Comparison of ENCODE assay signal across 12 mouse cellular contexts in the genomic region with DNA sequence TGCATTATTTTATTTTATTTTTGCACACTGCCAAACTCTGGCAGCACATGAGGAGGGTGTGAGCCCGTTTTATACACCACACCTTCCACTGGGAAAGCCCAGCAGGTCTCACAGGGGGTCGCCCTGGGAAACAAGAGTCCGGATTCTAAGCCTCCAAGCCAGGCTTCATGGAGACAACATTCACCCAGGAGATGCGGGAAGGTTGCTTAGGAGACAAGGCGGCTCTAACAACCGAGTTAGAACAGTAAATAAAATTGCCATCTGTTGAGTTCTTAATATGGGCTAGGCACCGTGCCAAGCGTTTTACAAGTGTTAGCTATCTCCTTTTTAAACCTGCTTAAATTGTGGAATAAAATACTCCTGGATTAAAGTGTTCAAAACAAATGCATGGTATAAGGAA. TPM values are rescaled to one million over a fixed set of nuclear protein-coding genes. Genes with fewer than 3 reads are reported as not detected.
A peak's percentile ranks its signal among the peaks of the same experiment; 100 is the strongest.
DNase-seq lines count a peak whose midpoint lies in the region; ATAC-seq lines count a peak whose summit lies in the region.
"Had no signal": no experiment of that assay in that cellular context is flagged by ENCODE, and none has a peak within 500 bp of the region (broad histone marks: within the 10 kb centered on the region; RNA-seq: fewer than 3 reads in every experiment).

No protein-coding gene starts in this region.

- no peaks in the 10 kb centered on the region for H3K36me3 ChIP-seq in hindbrain, embryonic 14.5 days (replicated peaks; ENCODE audit: control insufficient read depth, insufficient read depth)
- no peaks in the 10 kb centered on the region for H3K36me3 ChIP-seq in hindbrain, embryonic 11.5 days (ENCODE audit: control insufficient read depth, insufficient read depth, low read length)
- no peaks in the 10 kb centered on the region for H3K36me3 ChIP-seq in forebrain, embryonic 16.5 days (ENCODE audit: control insufficient read depth, insufficient read depth)
- H3K36me3 ChIP-seq: liver, embryonic 15.5 days had no signal

- H3K27ac ChIP-seq in hindbrain, embryonic 14.5 days = no peak overlapping the region
- H3K27ac ChIP-seq in hindbrain, embryonic 11.5 days (ENCODE audit: low read depth, low read length) = no peak overlapping the region
- H3K27ac ChIP-seq in forebrain, embryonic 16.5 days (ENCODE audit: low read length) = peak overlapping the region; percentile 70
- H3K27ac ChIP-seq: liver, embryonic 15.5 days had no signal

- ATAC-seq in hindbrain, embryonic 14.5 days (ENCODE audit: low FRiP score) = no peak
- no peak for ATAC-seq in hindbrain, embryonic 11.5 days (ENCODE audit: low FRiP score)
- peak; percentile 60 for ATAC-seq in forebrain, embryonic 16.5 days

- DNase-seq in hindbrain, embryonic 14.5 days (ENCODE audit: low spot score) = peak; percentile 40
- DNase-seq in hindbrain, embryonic 11.5 days (ENCODE audit: low spot score) = no peak
- peak; percentile 66 for DNase-seq in layer of hippocampus, adult 9-10 months (ENCODE audit: low spot score)
- peak; percentile 76 to 83 for DNase-seq in right cerebral cortex, adult 2 months (ENCODE audit: low spot score in 2 of 2)
- DNase-seq in kidney, adult 9 months = no peak
- DNase-seq in c-Kit-positive CD71-positive TER-119-positive erythroid progenitor cells, embryonic 14.5 days (ENCODE audit: low spot score) = no peak
- no peak for DNase-seq in kidney, postnatal 4 days
- DNase-seq: heart, adult 11 months had no signal

- no peak overlapping the region for H3K9ac ChIP-seq in hindbrain, embryonic 14.5 days
- H3K9ac ChIP-seq in hindbrain, embryonic 11.5 days (ENCODE audit: low read depth, low read length) = no peak overlapping the region
- H3K9ac ChIP-seq in forebrain, embryonic 16.5 days (replicated peaks; ENCODE audit: low read depth, low read length) = no peak overlapping the region
- H3K9ac ChIP-seq: liver, embryonic 15.5 days had no signal

- no peaks in the 10 kb centered on the region for H3K27me3 ChIP-seq in hindbrain, embryonic 14.5 days (ENCODE audit: control insufficient read depth, insufficient read depth, low read length)
- H3K27me3 ChIP-seq in hindbrain, embryonic 11.5 days (ENCODE audit: control insufficient read depth, insufficient read depth, low read length) = no peaks in the 10 kb centered on the region
- H3K27me3 ChIP-seq in forebrain, embryonic 16.5 days (replicated peaks; ENCODE audit: control insufficient read depth, insufficient read depth, low read length) = no peaks in the 10 kb centered on the region

- no peaks in the 10 kb centered on the region for H3K9me3 ChIP-seq in hindbrain, embryonic 14.5 days (ENCODE audit: control insufficient read depth, low read length)
- no peaks in the 10 kb centered on the region for H3K9me3 ChIP-seq in hindbrain, embryonic 11.5 days (ENCODE audit: control insufficient read depth, low read length)
- no peaks in the 10 kb centered on the region for H3K9me3 ChIP-seq in forebrain, embryonic 16.5 days (ENCODE audit: control insufficient read depth, low read length)
- H3K9me3 ChIP-seq: liver, embryonic 15.5 days had no signal

- 30% methylated on average over 8 of the region's 8 CpGs for WGBS in hindbrain, embryonic 14.5 days
- WGBS in hindbrain, embryonic 11.5 days = 47% methylated on average over 8 of the region's 8 CpGs
- 30% methylated on average over 8 of the region's 8 CpGs for WGBS in forebrain, embryonic 16.5 days

- H3K4me2 ChIP-seq in hindbrain, embryonic 14.5 days (replicated peaks) = no peak overlapping the region
- no peak overlapping the region for H3K4me2 ChIP-seq in hindbrain, embryonic 11.5 days (replicated peaks; ENCODE audit: low read depth, low read length)
- H3K4me2 ChIP-seq in forebrain, embryonic 16.5 days (ENCODE audit: low read length) = no peak overlapping the region; the same call in 1 of the 2 replicates
- H3K4me2 ChIP-seq: liver, embryonic 15.5 days had no signal

- no peak overlapping the region for H3K4me3 ChIP-seq in hindbrain, embryonic 14.5 days (replicated peaks; ENCODE audit: low read length)
- no peak overlapping the region for H3K4me3 ChIP-seq in hindbrain, embryonic 11.5 days (ENCODE audit: low read depth, low read length)
- no peak overlapping the region for H3K4me3 ChIP-seq in forebrain, embryonic 16.5 days (replicated peaks; ENCODE audit: low read length)
- H3K4me3 ChIP-seq: liver, embryonic 15.5 days had no signal

- H3K4me1 ChIP-seq in hindbrain, embryonic 14.5 days (replicated peaks; ENCODE audit: control insufficient read depth, insufficient read depth, low read length) = peaks cover 7% of the 10 kb centered on the region; the same call in 1 of the 2 replicates
- no peaks in the 10 kb centered on the region; the same call in 1 of the 2 replicates for H3K4me1 ChIP-seq in hindbrain, embryonic 11.5 days (replicated peaks; ENCODE audit: control insufficient read depth, insufficient read depth, low read length)
- H3K4me1 ChIP-seq in forebrain, embryonic 16.5 days (replicated peaks; ENCODE audit: control insufficient read depth, insufficient read depth, low read length) = peaks cover 16% of the 10 kb centered on the region

RNA-seq across cellular contexts. Expression of a gene that starts 17.1 kb away (rescaled TPM):
- 25.7 and 27.5 TPM in 2 replicates for polyA plus RNA-seq in hindbrain, embryonic 14.5 days (2014; fragmentation: Nextera tagmentation; extraction: Ambion mirVana)
- polyA plus RNA-seq in hindbrain, embryonic 11.5 days (2014; fragmentation: Nextera tagmentation; extraction: Ambion mirVana) = 19.5 and 21.1 TPM in 2 replicates
- polyA plus RNA-seq in forebrain, embryonic 16.5 days (2015; fragmentation: Nextera tagmentation; extraction: Ambion mirVana) = 15.3 and 19.9 TPM in 2 replicates

RNA-seq across cellular contexts. Expression of a gene that starts 37.7 kb away (rescaled TPM):
- polyA plus RNA-seq in hindbrain, embryonic 14.5 days (2014; fragmentation: Nextera tagmentation; extraction: Ambion mirVana) = 0.32 and 0.61 TPM in 2 replicates
- polyA plus RNA-seq in hindbrain, embryonic 11.5 days (2014; fragmentation: Nextera tagmentation; extraction: Ambion mirVana) = 0.15 and 0.32 TPM in 2 replicates
- polyA plus RNA-seq in forebrain, embryonic 16.5 days (2015; fragmentation: Nextera tagmentation; extraction: Ambion mirVana) = 0.21 and 0.48 TPM in 2 replicates
- polyA plus RNA-seq: C2C12; large intestine, adult 2 months had no signal

Comparison
In these comparisons a context has a peak if more than half of its experiments do, and no peak if none do; other contexts are left out.
1. DNase-seq: peak in hindbrain, embryonic 14.5 days (single experiment), layer of hippocampus, adult 9-10 months (single experiment) and right cerebral cortex, adult 2 months (2 of 2); none in hindbrain, embryonic 11.5 days (single experiment), kidney, adult 9 months (single experiment), c-Kit-positive CD71-positive TER-119-positive erythroid progenitor cells, embryonic 14.5 days (single experiment) and kidney, postnatal 4 days (0 of 2).